Mouse (Mus musculus): Measurements from ENCODE around the gene Mfsd4b1. TPM values are rescaled to one million over a fixed set of nuclear protein-coding genes. Genes with fewer than 3 reads are reported as not detected.
"Not testable (repeated sequence)": the region's sequence is repeated elsewhere in the genome, so short reads cannot be mapped to it uniquely, and the experiment has no call there.

The Mfsd4b1 gene
- total RNA-seq, 1 experiment from 2014 or later, result 6.8 TPM

GRCm38 (mm10) chr10:40034956-40035355 lies 9.9 kb upstream of the Mfsd4b1 start:
- no peak for DNase-seq

- DNase-seq, result no peak
Measured at GRCm38 (mm10) chr10:40032897-40033296, 7.8 kb upstream of the Mfsd4b1 start.

GRCm38 (mm10) chr10:40030716-40031115 lies 5.6 kb upstream of the Mfsd4b1 start:
- DNase-seq, result no peak

- no peak for DNase-seq
Measured at GRCm38 (mm10) chr10:40029610-40030009, 4.5 kb upstream of the Mfsd4b1 start.

- DNase-seq, result no peak
Measured at GRCm38 (mm10) chr10:40028091-40028490, 3.0 kb upstream of the Mfsd4b1 start.

GRCm38 (mm10) chr10:40026546-40026945 lies 1.5 kb upstream of the Mfsd4b1 start:
- DNase-seq, result no peak

GRCm38 (mm10) chr10:40025560-40025959 lies 492 bp upstream of the Mfsd4b1 start:
- DNase-seq, result no peak

- DNase-seq, result no peak
Measured at GRCm38 (mm10) chr10:40020401-40020800, 4.7 kb downstream of the Mfsd4b1 start.

- DNase-seq, result no peak
Measured at GRCm38 (mm10) chr10:40019492-40019891, 5.6 kb downstream of the Mfsd4b1 start.

GRCm38 (mm10) chr10:40018261-40018860 lies 6.7 kb downstream of the Mfsd4b1 start:
- DNase-seq, result no peak

- DNase-seq, result no peak
Measured at GRCm38 (mm10) chr10:40009591-40009990, 15.5 kb downstream of the Mfsd4b1 start.

GRCm38 (mm10) chr10:40008847-40009246 lies 16.2 kb downstream of the Mfsd4b1 start:
- not testable (repeated sequence) for DNase-seq

GRCm38 (mm10) chr10:40007953-40008352 lies 17.1 kb downstream of the Mfsd4b1 start:
- no peak for DNase-seq

- peak; percentile 19 for DNase-seq
Measured at GRCm38 (mm10) chr10:40006963-40007362, 18.1 kb downstream of the Mfsd4b1 start.

GRCm38 (mm10) chr10:40000746-40001145 lies 24.3 kb downstream of the Mfsd4b1 start:
- no peak for DNase-seq

- DNase-seq, result no peak
Measured at GRCm38 (mm10) chr10:39991155-39991554, 33.9 kb downstream of the Mfsd4b1 start.

- no peak for DNase-seq
Measured at GRCm38 (mm10) chr10:39986466-39986865, 38.6 kb downstream of the Mfsd4b1 start, which contains the start of gene Mfsd4b5. Gene Mfsd4b5 (minus strand): TSS chr10:39986646.

GRCm38 (mm10) chr10:39982604-39983003 lies 42.5 kb downstream of the Mfsd4b1 start:
- no peak for DNase-seq

GRCm38 (mm10) chr10:39978231-39978630 lies 46.8 kb downstream of the Mfsd4b1 start:
- DNase-seq, result no peak

GRCm38 (mm10) chr10:39977346-39977745 lies 47.7 kb downstream of the Mfsd4b1 start:
- DNase-seq, result no peak

- no peak for DNase-seq
Measured at GRCm38 (mm10) chr10:39975771-39976170, 49.3 kb downstream of the Mfsd4b1 start.

GRCm38 (mm10) chr10:39974982-39975381 lies 50.1 kb downstream of the Mfsd4b1 start:
- DNase-seq, result no peak

- DNase-seq, result no peak
Measured at GRCm38 (mm10) chr10:39967512-39967911, 57.6 kb downstream of the Mfsd4b1 start.

GRCm38 (mm10) chr10:39961906-39962305 lies 63.2 kb downstream of the Mfsd4b1 start:
- no peak for DNase-seq

GRCm38 (mm10) chr10:39960441-39960822 lies 64.6 kb downstream of the Mfsd4b1 start:
- DNase-seq, result no peak
